Mouse (Mus musculus) MEL (cell line): Measurements from ENCODE around the gene Chpt1. TPM values are rescaled to one million over a fixed set of nuclear protein-coding genes. Genes with fewer than 3 reads are reported as not detected.

Experiments used
- DNase-seq: peaks from one replicate; pipeline ENCODE4 v3.0.0; 2011; ENCODE audit warnings: low read depth, low spot score
- H3K27ac ChIP-seq: 2 replicates; pipeline ENCODE4 v1.5.1; 2012; ENCODE audit warnings: low read depth, mild to moderate bottlenecking, control low read depth, low read length, moderate library complexity; ENCODE audit not compliant: control insufficient read depth
- H3K27me3 ChIP-seq, 2 experiments: fragments of 150-350 bp in 1 of 2; sonication (generic) in 1 of 2; 2 replicates each; pipeline ENCODE4 v1.6.1; 2012; ENCODE audit warnings: low read length in 2 of 2, mild to moderate bottlenecking in 2 of 2, improper control_type of control experiment in 1 of 2, moderate library complexity in 1 of 2; ENCODE audit not compliant: insufficient read depth in 2 of 2, control insufficient read depth in 1 of 2
- H3K36me3 ChIP-seq, 2 experiments: 2 replicates each; pipeline ENCODE4 v1.6.1; 2012 to 2014; ENCODE audit warnings: low read length in 2 of 2, improper control_type of control experiment in 1 of 2, inconsistent platforms in 1 of 2, mild to moderate bottlenecking in 1 of 2; ENCODE audit not compliant: insufficient read depth in 2 of 2, control insufficient read depth in 1 of 2
- H3K4me1 ChIP-seq, 2 experiments: fragments of 150-350 bp in 1 of 2; sonication (generic) in 1 of 2; 2 replicates each; pipeline ENCODE4 v1.6.1; 2012; ENCODE audit warnings: low read length in 2 of 2, improper control_type of control experiment in 1 of 2, mild to moderate bottlenecking in 1 of 2; ENCODE audit not compliant: insufficient read depth in 2 of 2, control insufficient read depth in 1 of 2
- H3K4me3 ChIP-seq, 2 experiments: fragments of 150-350 bp in 1 of 2; sonication (generic) in 1 of 2; 2 replicates each; pipeline ENCODE4 v1.5.1; 2012; ENCODE audit warnings: low read depth in 2 of 2, low read length in 2 of 2, mild to moderate bottlenecking in 2 of 2, moderate library complexity in 2 of 2, control low read depth in 1 of 2, improper control_type of control experiment in 1 of 2; ENCODE audit not compliant: control insufficient read depth in 1 of 2, insufficient read depth in 1 of 2
- H3K79me2 ChIP-seq: 2 replicates; pipeline ENCODE4 v1.6.1; 2012; ENCODE audit warnings: mild to moderate bottlenecking, low read length, moderate library complexity; ENCODE audit not compliant: control insufficient read depth, poor library complexity, insufficient read depth
- H3K9ac ChIP-seq: 2 replicates; pipeline ENCODE4 v1.6.1; 2012; ENCODE audit warnings: low read depth, mild to moderate bottlenecking, control low read depth, low read length, moderate library complexity; ENCODE audit not compliant: control insufficient read depth, poor library complexity, severe bottlenecking
- H3K9me3 ChIP-seq: fragments of 150-350 bp; sonication (generic); replicated peaks from 2 replicates; pipeline ENCODE4 v1.6.1; 2012; ENCODE audit warnings: mild to moderate bottlenecking, low read length, improper control_type of control experiment, moderate library complexity; ENCODE audit not compliant: insufficient read depth
- CHD1 ChIP-seq: IDR thresholded peaks from 2 replicates; pipeline ENCODE4 v1.6.1; 2012; ENCODE audit warnings: low read depth, mild to moderate bottlenecking, inconsistent platforms, low read length, improper control_type of control experiment
- E2F4 ChIP-seq: IDR thresholded peaks from 2 replicates; pipeline ENCODE4 v1.6.1; 2011; ENCODE audit warnings: low read depth, low read length, improper control_type of control experiment, borderline replicate concordance
- EP300 ChIP-seq, 2 experiments: IDR thresholded peaks; 2 replicates each; pipeline ENCODE4 v1.6.1; 2011; ENCODE audit warnings: improper control_type of control experiment in 2 of 2, low read length in 2 of 2, low read depth in 1 of 2, mild to moderate bottlenecking in 1 of 2
- MAFK ChIP-seq: IDR thresholded peaks from 2 replicates; pipeline ENCODE4 v1.6.1; 2011; ENCODE audit warnings: low read depth, mild to moderate bottlenecking, low read length, improper control_type of control experiment, borderline replicate concordance
- MAZ ChIP-seq: IDR thresholded peaks from 2 replicates; pipeline ENCODE4 v1.6.1; 2012; ENCODE audit warnings: low read depth, mild to moderate bottlenecking, inconsistent platforms, low read length, improper control_type of control experiment
- MEF2A ChIP-seq: IDR thresholded peaks from 2 replicates; pipeline ENCODE4 v1.6.1; 2014; ENCODE audit warnings: low read depth, mild to moderate bottlenecking, inconsistent platforms, low read length, improper control_type of control experiment; ENCODE audit not compliant: poor library complexity, insufficient replicate concordance, severe bottlenecking; ENCODE audit errors: extremely low read depth
- POLR2AphosphoS2 ChIP-seq: IDR thresholded peaks from 2 replicates; pipeline ENCODE4 v1.6.1; 2011; ENCODE audit warnings: low read length, improper control_type of control experiment
- POLR2AphosphoS5 ChIP-seq: IDR thresholded peaks from 2 replicates; pipeline ENCODE4 v1.6.1; 2012; ENCODE audit warnings: low read depth, borderline replicate concordance, mild to moderate bottlenecking, inconsistent platforms, low read length, moderate library complexity, mixed read lengths
- TAL1 ChIP-seq: IDR thresholded peaks from 2 replicates; pipeline ENCODE4 v1.6.1; 2012; ENCODE audit warnings: mild to moderate bottlenecking, inconsistent platforms, low read length, moderate library complexity, mixed read lengths
- USF1 ChIP-seq: IDR thresholded peaks from 2 replicates; pipeline ENCODE4 v1.6.1; 2014; ENCODE audit warnings: low read depth, mild to moderate bottlenecking, inconsistent platforms, low read length, improper control_type of control experiment, moderate library complexity
- USF2 ChIP-seq, 2 experiments: IDR thresholded peaks; 2 replicates each; pipeline ENCODE4 v1.6.1; 2011 to 2012; ENCODE audit warnings: improper control_type of control experiment in 2 of 2, low read length in 2 of 2, borderline replicate concordance in 1 of 2, inconsistent platforms in 1 of 2, low read depth in 1 of 2, mild to moderate bottlenecking in 1 of 2; ENCODE audit not compliant: insufficient read depth in 1 of 2
- ZC3H11A ChIP-seq: IDR thresholded peaks from 2 replicates; pipeline ENCODE4 v1.6.1; 2012; ENCODE audit warnings: low read depth, mild to moderate bottlenecking, inconsistent platforms, low read length, improper control_type of control experiment
- ZKSCAN1 ChIP-seq: IDR thresholded peaks from 2 replicates; pipeline ENCODE4 v1.6.1; 2012; ENCODE audit warnings: low read depth, mild to moderate bottlenecking, inconsistent platforms, low read length, improper control_type of control experiment, moderate library complexity
- polyA plus RNA-seq, 2 experiments: library from polyadenylated mRNA; stranded (reverse) in 1 of 2; unstranded in 1 of 2; fragments of >175 nt in 1 of 2; fragments of >200 nt in 1 of 2; gene quantifications; 2 replicates each; pipeline versions ENCODE4 v1.2.1 to v1.2.4; 2012; ENCODE audit warnings: low replicate concordance in 2 of 2, low read depth in 1 of 2; ENCODE audit not compliant: insufficient read length in 2 of 2, insufficient read depth in 1 of 2, missing spikeins in 1 of 2
- total RNA-seq: library from RNA; depleted of rRNA; stranded (reverse); fragments of 300-350 nt; gene quantifications from 2 replicates; pipeline ENCODE4 v1.2.3, GENCODE M21; 2012

Gene Chpt1
- total and polyA plus RNA-seq, 3 experiments = 9.6 to 19.0 TPM; not detected in 1

GRCm38 (mm10) chr10:88501370-88501769 lies 2.5 kb downstream of the Chpt1 start:
- Histone ChIP-seq H3K27me3 (no peaks in the 10 kb centered on the region), H3K9me3 (no peaks in the 10 kb centered on the region), H3K27ac (no peak overlapping the region), H3K9ac (no peak overlapping the region), H3K4me1 (peaks cover 9 to 11% of the 10 kb centered on the region in 2 experiments; a peak in 3 of 4 replicates), H3K36me3 (peaks cover 0 to 5% of the 10 kb centered on the region in 2 experiments; a peak in 2 of 4 replicates), H3K79me2 (no peaks in the 10 kb centered on the region), H3K4me3 (no peak overlapping the region)
- TF ChIP-seq CHD1 (no peak), MEF2A (no peak), POLR2AphosphoS2 (no peak), EP300 (IDR thresholded peaks at IDR 0.05; ENCODE audit: low read depth in 1 of 2, low read length in 2 of 2) (no peak), MAFK (no peak), USF2 (IDR thresholded peaks at IDR 0.05; ENCODE audit: borderline replicate concordance in 1 of 2, insufficient read depth in 1 of 2, low read depth in 1 of 2, low read length in 2 of 2) (no peak), MAZ (no peak), ZKSCAN1 (no peak), TAL1 (no peak), E2F4 (no peak)
- DNase-seq = no peak

- TF ChIP-seq USF1 (no peak), ZC3H11A (no peak), POLR2AphosphoS5 (no peak), ZKSCAN1 (no peak), MEF2A (no peak), MAZ (no peak)
- Histone ChIP-seq H3K79me2 (no peaks in the 10 kb centered on the region), H3K27me3 (no peaks in the 10 kb centered on the region), H3K4me3 (no peak overlapping the region), H3K9me3 (no peaks in the 10 kb centered on the region), H3K9ac (no peak overlapping the region), H3K27ac (no peak overlapping the region), H3K4me1 (peaks cover 13 to 18% of the 10 kb centered on the region in 2 experiments), H3K36me3 (peaks cover 0 to 7% of the 10 kb centered on the region in 2 experiments; a peak in 2 of 4 replicates)
- no peak for DNase-seq
Observed at GRCm38 (mm10) chr10:88499993-88500392, 3.9 kb downstream of the Chpt1 start.
